Mouse (Mus musculus): ENCODE data around the gene Ldb3.
A peak's percentile ranks its signal among the peaks of the same experiment; 100 is the strongest.

Gene Ldb3

GRCm38 (mm10) chr14:34588498-34588897 lies at the start of gene Ldb3:
Gene Ldb3 (minus strand): TSS chr14:34588682.
- DNase-seq: no peak

- no peak for DNase-seq
Observed at GRCm38 (mm10) chr14:34635721-34636120, 47.2 kb upstream of the Ldb3 start.

GRCm38 (mm10) chr14:34635192-34635591 lies 46.7 kb upstream of the Ldb3 start:
- no peak for DNase-seq

GRCm38 (mm10) chr14:34632722-34633448 lies 44.4 kb upstream of the Ldb3 start:
- DNase-seq: no peak

GRCm38 (mm10) chr14:34626824-34627223 lies 38.3 kb upstream of the Ldb3 start:
- DNase-seq: no peak

- DNase-seq: no peak
Observed at GRCm38 (mm10) chr14:34623531-34624210, 35.2 kb upstream of the Ldb3 start.

- DNase-seq: no peak
Observed at GRCm38 (mm10) chr14:34623074-34623473, 34.6 kb upstream of the Ldb3 start.

GRCm38 (mm10) chr14:34620611-34621376 lies 32.3 kb upstream of the Ldb3 start:
- peak; percentile 65 for DNase-seq

- DNase-seq: no peak
Observed at GRCm38 (mm10) chr14:34618808-34619207, 30.3 kb upstream of the Ldb3 start.

GRCm38 (mm10) chr14:34616821-34617220 lies 28.3 kb upstream of the Ldb3 start:
- DNase-seq: peak; percentile 88

- no peak for DNase-seq
Observed at GRCm38 (mm10) chr14:34615625-34616024, 27.1 kb upstream of the Ldb3 start.

GRCm38 (mm10) chr14:34615082-34615481 lies 26.6 kb upstream of the Ldb3 start:
- DNase-seq: no peak

- DNase-seq: no peak
Observed at GRCm38 (mm10) chr14:34614551-34614950, 26.1 kb upstream of the Ldb3 start.

GRCm38 (mm10) chr14:34613523-34613922 lies 25.0 kb upstream of the Ldb3 start:
- no peak for DNase-seq

GRCm38 (mm10) chr14:34612222-34612621 lies 23.7 kb upstream of the Ldb3 start:
- peak; percentile 28 for DNase-seq

GRCm38 (mm10) chr14:34611591-34611990 lies 23.1 kb upstream of the Ldb3 start:
- no peak for DNase-seq

- DNase-seq: no peak
Observed at GRCm38 (mm10) chr14:34601910-34602309, 13.4 kb upstream of the Ldb3 start.

GRCm38 (mm10) chr14:34599941-34600340 lies 11.5 kb upstream of the Ldb3 start, which contains the start of gene Opn4:
Gene Opn4 (minus strand): TSS chr14:34600142.
- DNase-seq: no peak

- DNase-seq: no peak
Observed at GRCm38 (mm10) chr14:34595596-34596255, 7.2 kb upstream of the Ldb3 start.

- no peak for DNase-seq
Observed at GRCm38 (mm10) chr14:34591741-34592535, 3.5 kb upstream of the Ldb3 start.

GRCm38 (mm10) chr14:34590743-34591675 lies 2.5 kb upstream of the Ldb3 start:
- no peak for DNase-seq
